Mouse (Mus musculus): ENCODE measurements around the gene Clasp1. TPM values are rescaled to one million over a fixed set of nuclear protein-coding genes. Genes with fewer than 3 reads are reported as not detected.

Gene Clasp1
- total RNA-seq, 2 experiments from 2014 or later, result 340 to 344 TPM

DNA sequence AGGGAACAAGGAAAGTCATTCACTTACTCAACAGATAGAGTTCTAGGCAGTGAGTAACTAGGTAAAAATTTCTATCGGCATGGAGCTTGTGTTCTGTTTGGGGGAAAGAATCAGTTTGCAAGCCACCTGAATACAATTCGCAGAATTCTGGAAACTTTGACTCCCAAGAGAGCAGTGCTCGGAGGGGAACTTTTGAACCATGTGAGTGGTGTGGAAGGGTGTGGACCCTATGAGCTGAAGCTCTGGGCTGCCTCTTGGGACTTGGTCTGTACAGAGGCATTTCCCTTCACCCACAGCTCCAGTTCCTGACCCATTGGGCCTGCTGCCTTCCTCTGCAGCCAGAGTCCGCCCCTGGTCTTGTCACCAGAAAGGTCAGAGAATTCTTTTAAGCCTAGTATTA, 64.7 kb downstream of the Clasp1 start:
- DNase-seq, result no peak

DNA sequence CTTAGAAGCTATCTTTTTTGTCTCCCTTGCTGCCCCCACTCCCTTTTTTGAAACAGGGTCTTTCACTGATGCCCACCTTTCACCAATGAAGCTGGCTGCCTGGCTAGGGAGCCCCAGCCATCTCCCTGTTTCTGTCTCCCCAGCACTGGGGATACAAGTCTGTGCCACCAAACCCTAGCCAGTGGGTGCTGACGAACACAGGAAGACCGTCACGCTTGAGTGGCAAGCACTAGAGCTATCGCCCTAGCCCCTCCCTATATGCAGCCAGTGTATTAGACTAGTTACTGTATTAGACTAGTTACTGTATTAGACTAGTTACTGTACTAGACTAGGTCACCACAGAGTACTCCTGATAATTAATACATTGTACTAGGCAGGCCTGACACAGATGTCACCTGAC, 66.0 kb downstream of the Clasp1 start:
- DNase-seq, result no peak

DNA sequence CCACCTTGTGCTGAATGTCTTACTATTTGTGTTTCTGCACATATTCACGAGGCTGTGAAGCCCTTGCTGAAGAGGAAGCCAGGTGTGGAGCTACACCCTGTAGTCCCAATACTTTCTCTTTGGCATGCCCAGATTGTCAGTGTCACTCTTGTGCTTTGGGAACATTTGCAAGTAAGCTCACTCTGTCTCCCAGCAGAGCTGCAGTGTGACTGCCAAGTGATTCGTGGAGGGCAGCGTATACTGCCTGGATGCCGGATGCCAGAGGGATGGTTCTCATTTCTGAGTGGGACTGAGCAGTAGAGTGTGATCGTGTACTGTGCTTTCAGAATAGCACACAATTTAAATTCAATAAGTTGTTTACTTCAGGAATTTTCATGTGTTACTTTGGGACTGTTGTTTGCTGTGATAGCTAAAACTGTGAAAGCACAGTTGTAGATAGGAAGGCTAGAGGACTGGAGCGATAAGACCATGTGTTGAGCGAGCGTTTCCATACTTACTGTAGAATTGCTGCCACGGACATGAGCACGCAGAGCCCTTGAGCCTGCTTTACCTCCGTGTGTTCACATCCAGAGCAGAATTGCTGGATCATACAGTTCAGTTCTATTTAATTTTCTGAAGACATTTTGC, 68.5 kb downstream of the Clasp1 start:
- peak; percentile 44 for DNase-seq

- DNase-seq, result no peak
These were observed 69.0 kb downstream of the Clasp1 start for GRCm38 (mm10) chr1:118457883-118458259.

DNA sequence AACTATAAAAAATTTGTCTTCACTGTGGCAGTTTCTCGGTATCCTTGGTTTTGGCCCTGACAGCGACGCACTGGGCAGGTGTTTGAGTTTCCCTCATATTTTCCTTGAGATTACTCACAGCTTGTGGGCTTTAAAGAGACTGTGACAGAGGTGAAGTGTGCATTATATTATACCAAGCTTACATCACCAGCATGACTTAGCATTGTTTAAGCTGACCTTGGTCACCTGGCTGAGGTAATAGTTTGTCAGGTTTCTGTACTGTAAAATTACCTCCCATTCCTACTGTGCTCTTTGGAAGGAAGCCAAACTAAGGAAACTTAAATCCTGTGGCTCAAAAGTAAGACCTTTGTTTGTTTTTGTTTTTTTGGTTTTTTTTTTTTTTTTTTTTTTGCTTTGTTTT, 69.4 kb downstream of the Clasp1 start:
- no peak for DNase-seq

DNA sequence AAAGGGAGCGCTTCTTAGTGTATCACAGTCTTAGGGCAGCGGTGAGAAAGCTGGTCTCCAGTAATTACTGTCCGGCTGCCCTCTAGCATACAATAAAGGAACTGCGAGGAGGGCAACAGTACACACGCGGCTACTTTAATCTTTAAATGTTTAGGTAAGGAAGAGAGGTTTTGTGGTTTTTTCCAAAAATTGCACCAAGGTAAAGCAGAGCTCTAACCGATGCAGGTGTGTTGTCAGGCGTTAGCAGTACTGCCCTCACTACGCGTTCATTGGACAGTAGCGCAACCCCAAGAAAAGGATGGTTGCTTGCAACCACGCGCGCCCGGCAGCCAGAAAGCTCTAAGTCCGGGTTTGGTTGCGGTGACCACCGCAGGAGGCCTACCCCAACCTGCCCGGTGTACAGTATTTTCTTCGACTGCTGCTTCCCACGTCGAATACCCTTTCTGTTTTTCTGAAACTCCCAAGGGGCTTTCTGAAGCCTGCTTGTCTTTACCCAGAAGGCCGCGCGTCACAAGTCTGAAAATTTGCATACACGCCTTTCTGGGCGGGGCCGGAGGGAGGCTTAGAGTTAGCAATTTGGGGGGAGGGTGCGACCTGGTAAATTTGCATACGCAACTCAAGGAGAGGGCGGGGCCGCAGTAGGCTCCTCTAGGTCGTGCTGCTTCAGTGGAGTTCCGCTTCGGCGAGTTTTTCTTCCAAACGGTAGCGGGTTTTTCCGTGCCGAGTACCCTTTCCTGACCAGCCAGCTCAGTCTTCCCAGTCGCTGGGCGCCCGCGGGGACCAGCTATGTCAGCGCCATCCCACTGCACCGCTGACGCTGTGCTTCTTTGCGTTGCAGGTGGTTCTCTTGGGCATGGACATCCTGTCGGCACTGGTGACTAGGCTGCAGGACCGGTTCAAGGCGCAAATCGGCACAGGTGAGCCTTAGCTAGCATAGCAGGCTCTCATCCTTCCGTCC, 70.4 kb downstream of the Clasp1 start:
- DNase-seq, result peak; percentile 91

- no peak for DNase-seq
These were observed 71.9 kb downstream of the Clasp1 start for GRCm38 (mm10) chr1:118460716-118461115.

GRCm38 (mm10) chr1:118466041-118466440, 77.2 kb downstream of the Clasp1 start:
- DNase-seq, result no peak

GRCm38 (mm10) chr1:118472386-118472785, 83.5 kb downstream of the Clasp1 start:
- DNase-seq, result peak; percentile 34

- peak; percentile 51 for DNase-seq
These were observed 88.1 kb downstream of the Clasp1 start for GRCm38 (mm10) chr1:118476919-118477318.

GRCm38 (mm10) chr1:118479246-118479645, 90.4 kb downstream of the Clasp1 start:
- peak; percentile 69 for DNase-seq

- no peak for DNase-seq
These were observed 91.9 kb downstream of the Clasp1 start for GRCm38 (mm10) chr1:118480484-118481364.

DNA sequence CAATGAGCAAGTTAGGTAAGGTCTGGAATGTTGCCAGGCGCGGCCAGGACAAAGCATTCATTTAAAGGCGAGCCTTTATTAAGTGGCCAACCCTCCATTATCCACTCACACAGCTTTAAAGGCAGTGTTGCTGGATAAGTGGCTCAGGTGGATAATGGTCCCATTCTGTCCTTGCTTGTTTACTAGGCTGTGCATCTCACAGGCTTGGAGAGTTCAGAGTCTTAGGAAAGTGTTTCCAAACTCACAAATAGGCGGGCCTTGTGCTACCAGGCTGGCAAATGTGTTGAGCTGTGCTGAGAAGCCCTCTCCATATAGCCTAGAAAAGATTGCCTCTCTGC, 92.5 kb downstream of the Clasp1 start:
- peak; percentile 77 for DNase-seq

- peak; percentile 61 for DNase-seq
These were observed 92.8 kb downstream of the Clasp1 start for GRCm38 (mm10) chr1:118481703-118482102.

DNA sequence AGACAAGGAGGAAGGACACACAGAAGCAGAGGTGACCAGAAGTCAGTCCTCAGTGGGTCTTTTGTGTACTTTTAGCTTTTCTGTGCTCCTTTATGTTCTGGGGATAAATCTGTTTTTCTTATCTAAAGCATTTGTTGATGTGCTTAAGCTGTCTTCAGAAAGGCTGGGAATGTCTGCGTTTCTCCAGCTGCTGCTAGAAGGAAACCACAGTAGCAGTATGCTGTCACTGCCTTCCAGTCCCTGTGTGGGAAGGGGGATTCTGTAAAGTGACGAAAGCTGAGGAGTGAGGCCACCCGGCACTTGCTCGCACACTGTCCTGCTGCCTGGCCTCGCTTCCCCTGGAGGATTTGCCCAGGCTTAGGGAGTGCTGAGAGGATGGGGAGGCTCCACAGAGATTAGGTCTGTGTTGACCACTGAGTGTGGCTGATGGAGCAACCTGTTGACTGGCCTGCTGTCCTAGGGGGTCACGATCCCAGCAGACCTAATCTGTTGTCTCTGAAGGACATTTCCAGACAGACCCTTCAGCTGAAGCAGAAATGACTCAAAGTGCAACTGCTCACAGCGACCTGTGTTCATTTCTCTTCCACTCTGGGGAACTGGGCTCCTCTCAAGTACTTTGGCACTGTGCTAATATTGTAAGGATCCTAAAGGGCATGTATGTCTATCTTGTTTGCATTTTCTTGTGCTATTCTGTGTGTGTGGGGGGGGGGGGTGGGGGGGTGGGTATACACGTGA, 93.6 kb downstream of the Clasp1 start:
- peak; percentile 60 for DNase-seq

- DNase-seq, result peak; percentile 24
These were observed 94.7 kb downstream of the Clasp1 start for GRCm38 (mm10) chr1:118483504-118484096.

GRCm38 (mm10) chr1:118485572-118485971, 96.7 kb downstream of the Clasp1 start:
- DNase-seq, result peak; percentile 35

GRCm38 (mm10) chr1:118486021-118486420, 97.2 kb downstream of the Clasp1 start:
- no peak for DNase-seq

- DNase-seq, result no peak
These were observed 104.0 kb downstream of the Clasp1 start for GRCm38 (mm10) chr1:118492811-118493210.

DNA sequence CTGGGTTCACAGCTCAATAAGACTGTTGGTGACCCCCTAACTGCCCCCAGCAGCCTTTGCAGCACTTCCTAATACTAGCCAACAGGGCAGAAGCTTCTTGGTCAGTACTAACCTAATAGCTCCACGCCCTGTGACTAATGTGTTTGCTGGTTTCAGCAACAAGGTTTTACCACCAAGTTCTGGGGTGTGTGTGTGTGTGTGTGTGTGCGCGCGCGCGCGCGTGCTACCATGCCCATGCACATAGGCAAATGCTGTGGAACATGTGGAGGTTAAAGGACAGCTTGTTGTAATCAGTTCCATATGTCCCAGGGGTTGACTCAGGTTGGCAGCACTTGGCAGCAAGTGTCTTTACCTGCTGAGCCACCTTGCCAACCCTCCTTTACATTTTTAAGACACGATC, 105.7 kb downstream of the Clasp1 start:
- DNase-seq, result no peak

DNA sequence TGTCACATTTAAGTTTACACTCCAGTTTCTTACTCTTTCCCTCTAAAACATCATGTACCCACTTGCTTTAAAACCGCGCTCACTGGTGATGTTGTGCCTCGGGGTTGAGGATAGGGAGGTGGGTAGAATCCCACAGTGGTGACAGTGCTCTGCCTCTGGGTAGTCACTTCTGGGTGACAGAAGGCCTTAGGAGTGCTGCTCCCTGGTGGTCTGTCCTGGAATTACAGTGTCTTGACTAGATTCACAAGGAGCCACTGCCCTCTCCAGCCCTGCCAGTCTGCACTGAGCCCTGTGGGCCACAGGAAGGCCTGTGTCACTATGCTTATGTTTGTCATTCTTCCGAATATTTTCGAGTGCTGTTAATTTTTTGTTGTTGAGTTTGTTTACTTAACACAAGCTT, 109.5 kb downstream of the Clasp1 start:
- DNase-seq, result peak; percentile 89

GRCm38 (mm10) chr1:118500606-118501005, 111.7 kb downstream of the Clasp1 start:
- DNase-seq, result no peak
